Mouse (Mus musculus) ovary, postnatal 36 days (tissue): ENCODE data around the gene Spata25.

Experiments
- DNase-seq: peaks from one replicate; pipeline ENCODE4 v3.0.0; 2022; ENCODE audit warnings: low spot score, mixed read lengths

Spata25 gene

DNA sequence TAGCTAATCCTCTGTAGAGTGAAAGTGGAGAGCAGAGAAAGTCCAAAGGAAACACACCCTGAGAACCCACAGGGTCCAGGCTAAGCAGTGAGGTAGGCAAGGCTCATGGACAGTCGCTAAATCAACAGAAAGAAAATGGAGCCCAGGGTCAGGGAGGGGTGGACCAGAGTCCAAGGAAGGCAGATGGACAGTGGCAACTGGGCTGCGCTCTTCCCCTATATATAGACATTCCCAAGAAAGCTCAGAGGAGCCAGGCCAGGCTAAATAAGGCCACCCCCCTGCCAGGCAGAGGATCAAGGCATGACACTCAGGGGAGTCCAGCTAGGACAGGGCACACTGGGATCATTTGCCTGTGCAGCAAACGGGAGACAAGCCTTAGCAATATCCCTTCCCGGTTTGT is 46.5 kb downstream of the Spata25 start:
- no peak for DNase-seq

GRCm38 (mm10) chr2:164779481-164780086 is 48.8 kb downstream of the Spata25 start, which contains the start of gene Tnnc2:
Tnnc2 (minus strand) TSS chr2:164779967.
- no peak for DNase-seq

DNA sequence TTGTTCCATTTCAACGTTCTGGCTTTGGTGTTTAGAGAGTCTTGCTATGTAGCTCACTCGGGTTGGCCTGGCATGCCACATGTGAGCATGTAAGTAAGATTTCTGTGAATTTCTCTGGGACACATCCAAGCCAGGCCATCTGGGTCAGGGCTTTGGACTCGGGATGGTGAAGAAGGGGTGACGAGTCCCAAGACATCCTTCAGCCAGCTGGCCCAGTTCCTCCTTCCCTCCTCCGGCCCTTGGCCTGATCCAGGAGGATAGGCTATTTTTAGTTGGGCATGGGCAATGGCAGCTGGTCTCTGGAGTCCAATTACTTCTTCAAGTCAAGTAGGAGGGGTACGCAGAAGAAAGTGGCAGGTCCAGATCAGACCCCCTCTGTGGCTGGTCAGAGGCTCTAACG is 49.5 kb downstream of the Spata25 start:
- DNase-seq, result no peak

DNA sequence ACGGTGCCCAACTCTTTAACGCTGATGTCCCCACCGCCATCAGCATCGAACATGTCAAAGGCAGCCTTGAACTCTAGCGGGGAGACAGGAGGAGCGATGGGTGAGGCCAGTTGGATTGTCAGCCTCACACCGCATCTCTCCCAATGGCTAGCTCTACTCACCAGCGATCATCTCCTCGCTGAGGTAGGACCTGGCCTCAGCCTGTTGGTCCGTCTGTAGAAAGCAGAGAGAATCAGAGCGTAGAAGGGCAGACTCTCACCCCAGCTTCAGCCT is 50.4 kb downstream of the Spata25 start:
- no peak for DNase-seq

DNA sequence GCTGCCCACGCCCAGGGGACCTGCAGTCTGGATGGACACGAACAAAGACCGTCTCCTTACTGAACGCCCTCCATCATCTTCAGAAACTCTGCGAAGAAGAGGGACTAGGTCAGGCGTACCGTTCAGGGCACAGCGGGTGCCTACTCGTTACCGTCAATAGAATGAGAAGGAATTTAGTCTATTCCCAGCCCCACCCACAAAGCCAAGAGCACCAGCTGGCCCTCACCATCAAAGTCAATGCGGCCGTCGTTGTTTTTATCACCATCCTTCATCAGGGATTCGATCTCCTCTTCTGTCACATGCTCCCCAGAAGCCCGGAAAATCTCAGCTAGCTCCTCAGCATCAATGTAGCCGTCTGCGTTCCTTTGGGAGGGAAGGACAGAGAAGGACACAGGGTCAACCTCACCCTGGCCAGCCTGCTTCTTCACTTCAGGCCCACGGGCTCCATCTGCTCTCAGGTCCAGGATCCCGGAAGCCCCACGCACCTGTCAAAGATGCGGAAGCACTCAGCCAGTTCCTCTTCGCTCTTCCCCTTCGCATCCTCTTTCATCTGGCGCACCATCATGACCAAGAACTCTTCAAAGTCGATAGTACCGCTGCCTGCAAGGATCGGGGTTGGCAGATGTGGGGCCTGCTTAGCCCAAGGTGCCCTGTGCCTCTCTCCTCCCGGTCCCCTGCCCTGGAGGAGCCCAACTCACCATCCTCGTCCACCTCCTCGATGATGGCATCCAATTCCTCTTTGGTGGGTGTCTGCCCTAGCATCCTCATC is 50.9 kb downstream of the Spata25 start:
- no peak for DNase-seq

- DNase-seq, result no peak
These were observed 51.5 kb downstream of the Spata25 start for GRCm38 (mm10) chr2:164776801-164777200.
